Mouse (Mus musculus): ENCODE results near the gene Best3.
"Not testable (repeated sequence)": the region's sequence is repeated elsewhere in the genome, so short reads cannot be mapped to it uniquely, and the experiment has no call there.

The Best3 gene

GRCm38 (mm10) chr10:117025776-117026175 is 39.7 kb downstream of the Best3 start:
- not testable (repeated sequence) for DNase-seq (ENCODE audit: low read depth in 1 of 2, low spot score in 2 of 2)

- no peak for DNase-seq (ENCODE audit: low read depth in 1 of 2, low spot score in 2 of 2)
Measured at GRCm38 (mm10) chr10:117026176-117026575, 40.1 kb downstream of the Best3 start.

- DNase-seq (ENCODE audit: low read depth in 1 of 2, low spot score in 2 of 2) = no peak
Measured at GRCm38 (mm10) chr10:117031160-117031559, 45.0 kb downstream of the Best3 start.

- peak; percentile 11 to 35 for DNase-seq (ENCODE audit: low read depth in 1 of 2, low spot score in 2 of 2)
Measured at GRCm38 (mm10) chr10:117033785-117034184, 47.7 kb downstream of the Best3 start.

GRCm38 (mm10) chr10:117040355-117040754 is 54.2 kb downstream of the Best3 start:
- no peak for DNase-seq (ENCODE audit: low read depth in 1 of 2, low spot score in 2 of 2)

- DNase-seq (ENCODE audit: low read depth in 1 of 2, low spot score in 2 of 2) = no peak
Measured at GRCm38 (mm10) chr10:117042295-117042694, 56.2 kb downstream of the Best3 start.

- DNase-seq (ENCODE audit: low read depth in 1 of 2, low spot score in 2 of 2) = not testable (repeated sequence)
Measured at GRCm38 (mm10) chr10:117043497-117044166, 57.5 kb downstream of the Best3 start.

- no peak for DNase-seq (ENCODE audit: low read depth in 1 of 2, low spot score in 2 of 2)
Measured at GRCm38 (mm10) chr10:117045175-117046056, 59.3 kb downstream of the Best3 start, which contains the start of gene Lrrc10. Gene Lrrc10, plus strand, starts transcription at chr10:117045341.

GRCm38 (mm10) chr10:117049253-117049652 is 63.1 kb downstream of the Best3 start:
- no peak for DNase-seq (ENCODE audit: low read depth in 1 of 2, low spot score in 2 of 2)

GRCm38 (mm10) chr10:117049961-117050597 is 64.0 kb downstream of the Best3 start:
- DNase-seq (ENCODE audit: low read depth in 1 of 2, low spot score in 2 of 2) = no peak

GRCm38 (mm10) chr10:117055668-117056067 is 69.6 kb downstream of the Best3 start:
- no peak for DNase-seq (ENCODE audit: low read depth in 1 of 2, low spot score in 2 of 2)

GRCm38 (mm10) chr10:117062894-117063253 is 76.8 kb downstream of the Best3 start:
- DNase-seq (ENCODE audit: low read depth in 1 of 2, low spot score in 2 of 2) = no peak

GRCm38 (mm10) chr10:117063254-117064021 is 77.3 kb downstream of the Best3 start, which contains the start of gene Cct2:
Gene Cct2, minus strand, starts transcription at chr10:117063814.
- DNase-seq (ENCODE audit: low read depth in 1 of 2, low spot score in 2 of 2) = peak; percentile 58 to 85

- no peak for DNase-seq (ENCODE audit: low read depth in 1 of 2, low spot score in 2 of 2)
Measured at GRCm38 (mm10) chr10:117064076-117064475, 78.0 kb downstream of the Best3 start.

GRCm38 (mm10) chr10:117069109-117069508 is 83.0 kb downstream of the Best3 start:
- no peak for DNase-seq (ENCODE audit: low read depth in 1 of 2, low spot score in 2 of 2)

GRCm38 (mm10) chr10:117072191-117072888 is 86.2 kb downstream of the Best3 start:
- no peak for DNase-seq (ENCODE audit: low read depth in 1 of 2, low spot score in 2 of 2)

GRCm38 (mm10) chr10:117073176-117073575 is 87.1 kb downstream of the Best3 start:
- DNase-seq (ENCODE audit: low read depth in 1 of 2, low spot score in 2 of 2) = no peak

All from monocyte, adult 2 months (primary cell).